Mouse (Mus musculus): ENCODE measurements around the gene Cybrd1.

The Cybrd1 gene

DNA sequence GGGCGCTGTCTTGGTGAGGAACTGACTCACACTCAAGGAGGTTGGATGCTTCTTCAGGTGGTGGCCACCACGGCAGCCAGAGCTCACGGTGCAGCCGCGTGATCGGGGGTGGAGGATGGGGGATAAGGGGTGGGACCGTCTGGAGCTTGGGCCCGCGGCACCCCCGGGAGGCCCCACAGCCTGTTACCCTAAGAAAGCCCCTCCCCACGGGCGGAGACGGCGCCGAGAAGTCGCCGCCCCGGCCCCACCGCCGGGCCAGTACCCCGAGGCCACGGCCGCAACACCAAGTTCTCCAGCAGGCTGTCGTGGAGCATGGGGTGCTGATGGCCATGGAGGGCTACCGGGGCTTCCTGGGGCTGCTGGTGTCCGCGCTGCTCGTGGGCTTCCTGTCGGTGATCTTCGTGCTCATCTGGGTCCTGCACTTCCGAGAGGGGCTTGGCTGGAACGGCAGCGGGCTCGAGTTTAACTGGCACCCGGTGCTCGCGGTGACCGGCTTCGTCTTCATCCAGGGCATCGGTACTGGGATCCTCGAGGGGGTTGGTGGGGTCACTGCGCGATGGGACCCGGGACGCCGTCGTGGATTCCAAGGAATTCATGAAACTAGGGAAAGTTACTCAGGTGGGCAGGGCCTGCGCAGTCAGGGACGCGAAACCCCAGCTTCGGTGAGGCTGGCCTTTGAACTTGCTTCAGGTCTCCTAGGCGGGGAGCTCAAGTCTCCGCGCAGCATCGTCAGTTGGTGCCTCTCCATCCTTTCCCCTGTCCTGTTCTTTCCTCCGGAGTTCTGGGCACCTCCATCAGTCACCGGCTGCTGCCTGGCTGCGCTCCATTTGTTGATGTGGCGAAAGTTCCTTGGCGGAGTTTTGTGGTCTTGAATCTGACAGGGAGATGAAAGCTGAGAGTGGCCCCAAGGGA, at the start of gene Cybrd1:
Cybrd1 (plus strand) TSS at position 127 of the 912 bp plus-strand sequence.
- in situ Hi-C loops (cut with MboI; ENCODE audit: unreplicated experiment in 2 of 2) = no loop called here

DNA sequence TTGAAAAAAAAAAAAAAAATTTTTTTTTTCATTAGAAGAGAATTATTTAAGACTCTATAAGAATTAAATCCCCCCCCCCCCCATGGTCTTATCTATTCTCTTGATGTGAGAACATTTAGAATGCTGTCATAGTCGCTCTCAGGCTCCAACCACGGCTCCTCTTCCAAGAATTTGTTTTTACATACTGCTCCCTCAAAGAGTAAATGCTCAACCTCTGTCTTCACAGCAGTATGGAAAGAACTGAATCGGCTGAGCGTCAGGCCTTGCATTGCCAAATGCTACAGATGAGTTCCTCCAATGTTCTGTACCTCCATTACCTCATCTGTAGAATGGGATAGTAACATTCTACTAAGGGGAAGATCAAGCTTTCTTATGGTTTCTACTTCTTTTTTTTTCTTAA, 46.1 kb upstream of the Cybrd1 start:
- in situ Hi-C loops (cut with MboI; ENCODE audit: unreplicated experiment in 2 of 2) = no loop called here

DNA sequence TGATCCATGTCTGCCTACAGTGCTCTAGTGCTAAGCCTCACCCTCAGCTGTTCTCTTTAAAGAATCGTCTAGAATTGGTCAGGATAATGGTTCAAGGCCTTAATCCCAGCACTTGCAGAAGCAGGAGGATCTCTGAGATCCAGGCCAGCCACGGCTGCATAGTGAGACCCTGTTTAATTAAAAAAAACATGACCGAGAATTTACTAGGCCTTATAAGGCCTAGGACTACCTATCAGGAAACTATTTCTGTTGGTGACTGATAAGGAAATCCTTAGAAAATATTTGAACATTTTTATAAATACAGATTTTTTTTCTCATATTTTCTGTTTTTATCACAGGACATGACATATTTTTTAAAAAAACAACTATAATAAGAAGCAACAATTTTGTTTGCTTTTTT, 44.4 kb upstream of the Cybrd1 start:
- in situ Hi-C loops (cut with MboI; ENCODE audit: unreplicated experiment in 2 of 2) = no loop called here

DNA sequence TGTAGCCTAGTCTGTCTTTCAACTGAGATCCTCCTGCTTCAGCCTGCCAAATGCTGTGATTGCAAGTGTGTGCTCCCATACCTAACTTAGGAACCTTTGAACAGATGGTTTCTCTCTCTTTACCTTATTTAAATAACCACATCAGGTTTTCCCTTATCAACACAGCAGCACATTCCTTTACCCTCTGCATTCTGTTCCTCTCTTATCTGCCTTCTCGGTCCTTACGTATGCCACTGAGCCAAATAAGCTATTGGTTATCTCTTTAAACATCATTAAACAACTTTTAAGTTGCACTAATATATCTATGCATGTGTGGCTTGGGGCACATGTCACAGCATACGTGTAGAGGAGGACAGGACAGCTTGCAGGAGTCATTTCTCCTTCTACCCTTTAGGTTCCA, 43.9 kb upstream of the Cybrd1 start:
- in situ Hi-C loops (cut with MboI; ENCODE audit: unreplicated experiment in 2 of 2) = no loop called here

DNA sequence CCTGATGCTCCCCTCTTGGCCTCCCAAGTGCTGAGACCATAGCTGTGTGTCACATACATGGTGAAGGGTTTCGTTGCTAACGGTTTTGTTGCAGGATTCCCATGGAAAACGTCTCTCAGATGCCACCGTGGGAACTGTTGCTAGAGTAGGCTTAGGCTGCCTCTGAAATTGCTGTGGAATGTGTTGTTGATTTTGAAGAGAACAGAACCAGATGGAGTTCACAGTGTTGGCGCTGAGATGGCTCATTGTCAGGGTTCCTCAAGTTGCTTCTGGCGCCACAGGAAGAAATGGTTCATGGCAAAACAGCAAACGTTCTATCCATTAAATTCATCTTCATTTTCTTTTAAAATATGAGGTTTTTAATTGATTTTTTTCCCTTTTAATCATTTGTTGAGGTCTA, 35.3 kb upstream of the Cybrd1 start:
- in situ Hi-C loops (cut with MboI; ENCODE audit: unreplicated experiment in 2 of 2) = no loop called here

DNA sequence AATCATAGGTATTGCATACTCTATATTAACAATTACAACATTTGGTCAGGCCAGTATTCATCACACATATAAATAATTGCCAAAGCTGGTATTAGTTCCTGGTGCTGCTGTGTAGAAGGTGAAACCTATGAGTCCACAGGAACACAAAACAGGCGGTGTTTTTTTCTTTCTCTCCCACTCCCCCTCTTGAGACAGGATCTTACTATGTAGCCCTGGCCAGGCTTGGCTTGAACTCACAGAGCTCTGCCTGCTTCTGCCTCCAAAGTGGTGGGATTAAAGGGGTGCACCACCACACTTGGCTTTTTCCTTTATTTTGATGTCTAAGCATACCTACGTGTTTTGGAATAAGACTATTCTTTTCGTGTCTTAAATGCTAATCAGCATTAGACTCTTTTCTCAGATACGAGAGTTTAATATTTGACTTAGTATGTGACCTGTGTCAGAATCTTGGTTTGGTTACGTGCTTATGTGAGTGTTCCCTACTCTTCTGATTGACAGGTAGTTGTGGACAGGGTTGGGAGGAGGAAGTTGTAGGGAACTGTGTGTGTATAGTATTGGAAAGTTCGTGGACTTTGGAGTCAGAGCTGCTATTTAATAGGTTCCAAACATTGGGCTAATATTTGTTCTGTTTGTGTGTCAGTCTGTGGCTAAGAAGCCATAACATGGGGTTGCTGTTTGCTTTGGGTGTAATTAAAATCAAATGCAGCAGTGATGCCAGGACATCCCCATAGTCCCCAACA, 34.1 kb upstream of the Cybrd1 start:
- in situ Hi-C loops (cut with MboI; ENCODE audit: unreplicated experiment in 2 of 2) = no loop called here

DNA sequence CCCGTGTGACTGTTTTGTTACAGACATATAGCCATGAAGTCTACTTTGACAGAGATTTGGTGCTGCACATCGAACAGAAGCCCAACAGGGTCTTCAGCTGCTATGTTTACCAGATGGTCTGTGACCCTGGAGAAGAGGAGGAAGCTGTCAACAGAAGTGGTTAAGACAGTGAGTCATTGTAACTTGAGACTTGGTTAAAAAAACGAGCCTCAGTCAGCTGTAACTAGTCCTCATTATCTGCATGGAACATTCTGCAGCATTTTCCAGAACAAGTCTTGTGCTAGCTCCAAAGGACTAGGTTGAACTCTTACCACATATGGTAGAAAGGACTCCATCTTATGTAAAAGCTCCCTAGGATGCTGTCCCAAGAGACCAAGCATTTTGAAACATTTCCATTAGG, 28.0 kb upstream of the Cybrd1 start:
- in situ Hi-C loops (cut with MboI; ENCODE audit: unreplicated experiment in 2 of 2) = no loop called here

DNA sequence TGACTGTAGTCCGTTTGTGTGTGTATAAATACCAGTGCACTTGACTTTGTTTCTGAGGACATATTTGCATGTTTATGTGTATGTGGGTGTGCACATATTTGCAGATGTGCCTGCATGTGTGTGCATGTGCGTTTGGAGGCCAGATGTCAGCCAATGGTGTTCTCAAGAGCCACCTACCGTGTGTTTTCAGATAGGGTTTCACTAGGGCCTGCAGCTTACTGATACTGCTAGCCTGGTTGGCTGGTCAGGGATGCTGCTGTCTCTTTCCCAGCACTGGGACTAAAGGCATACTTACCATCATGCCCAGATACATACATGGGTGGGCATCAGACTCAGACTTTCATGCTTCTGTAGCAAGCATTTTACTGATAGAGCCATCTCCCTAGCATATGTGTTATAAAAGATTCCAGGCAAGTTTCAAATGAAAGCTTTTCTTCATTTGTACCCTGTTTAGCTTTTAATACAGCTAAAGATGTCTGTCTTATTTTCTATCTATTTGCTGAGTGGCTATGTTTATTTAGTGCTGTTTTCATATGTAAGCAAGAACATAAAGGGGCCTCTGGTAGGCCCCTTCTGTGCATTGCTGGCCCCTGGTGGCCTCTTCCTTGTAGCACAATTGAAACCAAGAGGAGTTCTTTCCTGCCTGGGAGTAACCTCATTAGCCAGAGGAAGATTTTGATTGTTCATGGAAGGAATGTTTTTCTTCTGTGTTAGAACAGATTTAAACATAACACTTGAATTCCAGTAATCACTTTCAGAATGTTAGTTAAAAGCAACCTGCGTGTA, 26.9 kb upstream of the Cybrd1 start:
- in situ Hi-C loops (cut with MboI; ENCODE audit: unreplicated experiment in 2 of 2) = no loop called here

DNA sequence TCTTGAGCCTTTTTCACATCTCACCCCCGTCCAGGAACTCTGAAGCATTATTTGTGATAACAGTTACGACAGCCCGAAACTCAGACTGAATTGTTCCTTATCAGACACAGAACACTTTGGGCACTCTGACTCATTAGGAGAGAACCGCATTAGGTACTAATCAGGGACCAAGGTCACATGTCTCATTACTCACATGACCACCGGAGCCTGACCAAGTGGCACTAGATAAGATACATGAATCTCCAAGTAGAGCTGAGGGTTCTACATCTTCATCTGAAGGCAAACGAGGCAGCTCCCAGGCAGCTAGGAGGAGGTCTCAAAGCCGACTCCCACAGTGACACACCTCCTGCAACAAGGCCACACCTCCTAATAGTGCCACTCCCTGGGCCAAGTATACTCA, 21.6 kb upstream of the Cybrd1 start:
- in situ Hi-C loops (cut with MboI; ENCODE audit: unreplicated experiment in 2 of 2) = no loop called here

DNA sequence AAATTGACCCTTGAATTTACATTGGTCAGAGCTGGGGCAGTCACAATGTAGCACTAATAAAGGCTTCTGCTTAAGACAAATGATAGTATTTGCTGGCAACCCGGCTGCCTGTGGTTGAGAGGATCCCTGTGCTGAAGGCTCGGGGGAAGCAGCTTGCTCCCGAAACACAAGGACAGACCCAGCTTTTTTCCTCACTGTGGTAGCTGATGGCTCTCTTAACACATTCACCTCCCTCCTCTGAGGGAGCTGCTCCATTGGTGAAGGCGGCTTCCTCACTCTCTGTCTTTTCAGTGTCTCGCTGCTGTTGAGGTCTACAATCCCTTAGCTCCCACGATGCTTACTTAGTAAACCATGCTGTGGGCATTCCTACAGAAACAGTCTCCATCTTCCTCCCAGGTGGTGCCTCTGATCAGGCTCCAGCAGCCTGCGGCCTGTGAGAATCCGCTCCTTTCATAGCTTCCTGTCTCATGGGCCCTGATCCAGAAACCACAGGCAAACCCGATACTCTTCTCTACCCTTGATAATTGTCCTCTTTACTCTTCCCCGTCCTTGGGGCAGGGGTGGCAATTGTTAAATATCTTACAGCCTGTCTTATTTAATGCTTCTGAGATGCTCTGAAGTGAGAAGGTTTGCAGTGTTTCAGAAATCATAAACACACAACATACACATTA, 15.0 kb upstream of the Cybrd1 start:
- in situ Hi-C loops (cut with MboI; ENCODE audit: unreplicated experiment in 2 of 2) = no loop called here

DNA sequence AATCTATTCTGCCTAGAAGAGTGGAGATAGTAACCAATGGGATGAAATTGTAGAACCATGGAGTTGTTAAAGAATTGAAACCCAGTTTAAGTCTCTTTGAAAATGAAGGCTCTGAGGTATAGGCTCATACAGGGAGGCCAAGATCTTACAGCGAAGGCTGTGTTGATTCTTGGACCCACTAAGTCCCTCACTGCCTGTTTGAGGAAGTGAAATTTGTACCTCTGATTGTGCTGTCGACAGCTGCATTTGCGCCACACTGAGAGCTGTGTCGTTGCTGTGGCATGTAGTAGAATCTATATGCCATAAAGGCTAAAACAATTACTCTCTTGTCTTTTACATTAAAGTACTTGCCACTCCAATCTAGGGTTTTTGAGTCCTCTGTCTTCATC, 14.4 kb upstream of the Cybrd1 start:
- in situ Hi-C loops (cut with MboI; ENCODE audit: unreplicated experiment in 2 of 2) = no loop called here

DNA sequence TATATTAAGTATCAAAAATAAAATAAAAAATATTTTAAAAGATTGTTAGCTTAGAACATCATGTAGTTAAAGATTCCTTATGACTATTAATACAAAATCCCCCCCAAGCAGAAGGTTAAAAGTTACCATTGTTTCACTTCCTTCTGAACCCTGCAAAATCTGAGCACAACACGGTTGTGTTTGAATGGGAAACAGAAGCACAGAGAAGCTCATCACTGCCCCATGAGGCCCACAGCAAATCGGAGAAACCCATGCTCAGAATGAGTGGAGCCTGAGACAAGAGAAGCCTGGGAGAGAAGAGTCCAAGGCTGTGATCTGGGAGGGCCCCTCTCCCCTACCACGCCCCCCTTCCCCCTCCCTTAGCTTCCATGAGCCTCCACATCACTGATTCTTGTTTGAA, 13.0 kb upstream of the Cybrd1 start:
- in situ Hi-C loops (cut with MboI; ENCODE audit: unreplicated experiment in 2 of 2) = no loop called here

DNA sequence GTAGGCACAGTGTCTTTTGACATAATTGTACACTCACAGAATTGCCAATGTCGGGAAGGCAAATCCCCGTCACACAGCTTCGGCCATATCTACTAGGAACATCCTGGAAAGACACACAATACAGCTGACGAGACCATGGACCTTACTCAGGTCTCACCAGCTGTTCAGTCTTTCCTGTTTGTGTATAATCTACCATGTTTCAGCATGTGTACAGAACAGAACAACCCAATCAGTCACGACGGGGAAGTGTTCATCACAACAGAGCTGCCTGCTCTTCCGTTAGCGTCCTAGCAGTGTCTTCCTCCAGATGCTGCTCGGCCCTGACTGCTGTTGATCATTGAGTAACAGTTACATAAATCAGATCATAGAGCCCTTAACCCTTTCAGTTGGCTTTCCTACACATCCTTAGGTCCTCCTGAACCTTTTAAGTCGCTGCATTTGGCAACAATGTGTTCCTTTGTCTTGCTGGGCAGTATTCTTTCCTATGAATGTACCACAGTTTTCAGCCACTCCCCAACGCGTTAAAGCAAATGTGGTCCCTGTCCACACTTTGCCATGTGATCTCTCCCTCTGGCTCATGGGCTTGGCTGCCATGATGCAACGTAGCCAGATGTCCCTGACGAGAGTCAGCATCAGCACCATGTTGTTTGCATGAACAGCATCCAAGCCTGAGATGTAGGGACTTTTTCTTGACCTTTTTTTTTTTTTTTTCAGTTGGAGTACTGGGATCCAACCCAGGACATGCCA, 12.1 kb upstream of the Cybrd1 start:
- in situ Hi-C loops (cut with MboI; ENCODE audit: unreplicated experiment in 2 of 2) = no loop called here

DNA sequence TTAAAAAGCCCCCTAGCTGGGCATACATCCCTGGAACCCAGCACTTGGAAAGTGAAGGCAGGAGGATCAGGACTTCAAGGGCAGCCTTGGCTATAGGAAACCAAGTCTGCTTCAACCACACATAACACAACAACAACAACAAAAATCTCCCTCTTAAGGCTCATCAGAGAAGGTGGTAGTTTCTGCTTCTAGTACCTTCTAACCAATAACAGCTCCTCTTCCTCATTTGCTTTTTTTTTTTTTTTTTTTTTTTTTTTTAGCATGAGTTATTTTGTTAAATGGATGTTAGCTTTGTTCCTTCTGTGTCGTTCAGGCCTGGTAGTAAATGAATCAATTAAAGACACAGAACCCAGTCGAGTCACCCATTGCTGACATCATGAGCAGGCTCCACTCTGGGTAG, 10.5 kb upstream of the Cybrd1 start:
- in situ Hi-C loops (cut with MboI; ENCODE audit: unreplicated experiment in 2 of 2) = no loop called here

DNA sequence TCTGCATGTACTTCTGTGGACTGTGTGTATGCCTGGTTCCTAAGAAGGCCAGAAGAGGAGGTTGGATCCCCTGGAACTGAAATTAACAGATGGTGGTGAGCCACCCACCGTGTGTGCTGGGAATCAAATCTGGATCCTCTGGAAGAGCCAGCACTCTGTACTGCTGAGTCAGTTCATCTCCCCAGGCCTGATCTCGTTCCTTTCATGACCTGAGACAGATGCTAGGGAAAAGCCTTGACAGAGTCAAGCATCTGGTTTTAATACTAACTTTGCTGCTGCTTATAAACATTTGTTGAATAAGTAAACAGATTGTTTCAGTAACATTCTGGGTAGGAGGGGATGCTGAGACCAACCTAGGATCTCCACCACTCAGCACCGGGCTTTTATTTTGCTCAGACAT, 9.2 kb upstream of the Cybrd1 start:
- in situ Hi-C loops (cut with MboI; ENCODE audit: unreplicated experiment in 2 of 2) = no loop called here

DNA sequence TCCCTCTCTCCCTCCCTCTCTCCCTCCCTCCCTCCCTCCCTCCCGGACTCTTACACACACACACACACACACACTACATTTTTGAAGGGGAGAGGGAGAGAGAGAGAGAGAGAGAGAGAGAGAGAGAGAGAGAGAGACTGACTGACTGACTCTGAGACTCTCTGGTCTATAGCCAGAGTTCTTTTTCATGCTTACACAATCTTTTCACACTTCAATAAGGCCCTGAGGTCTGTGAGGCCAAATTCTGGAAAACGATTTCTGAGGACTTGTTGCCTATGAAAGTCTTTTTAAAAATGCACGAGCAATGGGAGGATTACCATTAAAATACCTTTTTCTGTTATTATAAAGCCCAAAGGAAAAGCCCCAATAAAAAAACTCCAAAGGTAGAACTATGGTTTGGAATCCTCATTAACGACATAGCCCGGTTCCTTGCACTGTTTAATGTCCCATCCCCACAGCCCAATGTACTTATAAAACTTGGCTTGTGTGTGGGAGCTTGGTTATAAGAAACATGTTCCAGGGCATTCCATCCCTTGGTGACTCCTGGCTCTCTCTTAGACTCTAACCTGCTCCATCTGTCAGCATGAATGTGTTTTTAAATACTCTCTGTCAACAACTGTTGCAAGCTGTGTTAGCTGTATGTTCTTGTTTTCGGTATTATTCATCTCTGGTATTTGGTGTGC, 4.1 kb upstream of the Cybrd1 start:
- in situ Hi-C loops (cut with MboI; ENCODE audit: unreplicated experiment in 2 of 2) = no loop called here

DNA sequence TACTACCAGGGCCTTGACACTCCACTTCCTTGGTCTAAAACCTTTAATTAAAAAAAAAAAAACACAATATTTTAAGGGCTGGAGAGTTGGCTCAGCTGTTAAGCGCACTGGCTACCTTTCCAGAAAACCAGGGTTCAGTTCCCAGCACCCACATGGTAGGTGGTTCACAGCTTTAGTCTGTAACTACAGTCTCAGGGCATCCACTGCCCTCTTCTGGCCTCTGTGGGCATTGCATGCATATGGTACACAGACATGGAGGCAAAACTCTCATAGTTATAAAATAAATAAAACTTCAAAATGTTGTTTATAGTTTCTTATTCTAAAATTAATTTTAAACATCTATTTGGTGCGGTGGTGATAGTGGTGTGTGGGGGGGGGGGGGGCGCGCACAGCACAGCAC, 1.6 kb upstream of the Cybrd1 start:
- in situ Hi-C loops (cut with MboI; ENCODE audit: unreplicated experiment in 2 of 2) = no loop called here

DNA sequence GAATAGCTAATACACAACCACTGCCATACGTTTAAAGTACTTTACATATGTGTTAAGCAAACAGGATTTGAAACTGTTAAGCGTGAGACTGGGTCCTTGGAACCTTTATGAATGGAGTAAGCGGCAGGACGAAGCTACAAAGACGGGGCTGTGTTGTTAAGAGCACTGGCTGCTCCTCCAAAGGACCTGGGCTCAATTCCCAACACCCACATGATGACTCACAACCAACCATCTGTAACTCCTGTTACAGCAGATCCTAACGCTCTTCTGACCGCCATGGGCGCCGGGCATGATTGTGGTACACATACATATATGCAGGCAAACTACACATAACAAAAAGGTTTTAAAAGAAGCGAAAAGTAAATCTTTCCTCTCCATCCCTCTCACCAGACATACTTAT, 3.1 kb downstream of the Cybrd1 start:
- in situ Hi-C loops (cut with MboI; ENCODE audit: unreplicated experiment in 2 of 2) = no loop called here

DNA sequence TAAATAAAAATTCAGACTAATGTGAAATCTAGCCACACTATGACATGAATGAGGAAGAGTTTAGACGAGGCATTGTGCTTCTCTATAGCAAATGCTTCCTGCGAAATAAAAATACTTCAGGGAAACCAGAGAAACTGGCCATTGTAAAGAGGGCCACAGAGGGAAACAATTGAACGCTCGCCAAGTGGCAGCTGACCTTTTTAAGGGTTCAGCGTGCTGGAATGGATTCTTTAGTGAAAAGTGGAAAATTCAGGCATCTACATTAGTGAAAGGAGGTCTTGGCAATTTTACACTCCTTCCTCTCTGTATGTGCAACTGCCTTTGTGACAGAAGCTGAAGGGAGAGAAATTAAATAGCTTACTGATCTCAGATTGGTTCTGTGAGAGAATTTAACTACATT, 3.7 kb downstream of the Cybrd1 start:
- in situ Hi-C loops (cut with MboI; ENCODE audit: unreplicated experiment in 2 of 2) = no loop called here
